Mouse (Mus musculus) liver, embryonic 15.5 days (tissue): ENCODE measurements around the gene A930018P22Rik. TPM values are rescaled to one million over a fixed set of nuclear protein-coding genes. Genes with fewer than 3 reads are reported as not detected.

ENCODE experiments used
- ATAC-seq: fragments of 200-750 bp; cut with Nextera tagmentation; 2 replicates; pipeline ENCODE4 v1.8.0; 2017; ENCODE audit warnings: moderate number of reproducible peaks, mild to moderate bottlenecking, moderate library complexity; ENCODE audit not compliant: insufficient read depth
- H3K27ac ChIP-seq: fragments of 300-500 bp; sonication (generic); replicated peaks from 2 replicates; pipeline ENCODE4 v1.5.1; 2015; ENCODE audit warnings: mild to moderate bottlenecking, inconsistent platforms
- H3K27me3 ChIP-seq: fragments of 300-500 bp; sonication (generic); 2 replicates; pipeline ENCODE4 v1.6.1; 2015; ENCODE audit warnings: mild to moderate bottlenecking, inconsistent platforms
- H3K36me3 ChIP-seq: fragments of 300-500 bp; sonication (generic); replicated peaks from 2 replicates; pipeline ENCODE4 v1.6.1; 2015; ENCODE audit warnings: moderate library complexity, mild to moderate bottlenecking, inconsistent platforms
- H3K4me1 ChIP-seq: fragments of 300-500 bp; sonication (generic); replicated peaks from 2 replicates; pipeline ENCODE4 v1.6.1; 2015; ENCODE audit warnings: inconsistent platforms
- H3K4me2 ChIP-seq: fragments of 300-500 bp; sonication (generic); 2 replicates; pipeline ENCODE4 v1.6.1; 2015; ENCODE audit warnings: moderate library complexity, mild to moderate bottlenecking, inconsistent platforms
- H3K4me3 ChIP-seq: fragments of 300-500 bp; sonication (generic); replicated peaks from 2 replicates; pipeline ENCODE4 v1.5.1; 2015; ENCODE audit warnings: mild to moderate bottlenecking, inconsistent platforms
- H3K9ac ChIP-seq: fragments of 300-500 bp; sonication (generic); 2 replicates; pipeline ENCODE4 v1.6.1; 2015; ENCODE audit warnings: moderate library complexity, mild to moderate bottlenecking, inconsistent platforms
- H3K9me3 ChIP-seq: fragments of 300-500 bp; sonication (generic); replicated peaks from 2 replicates; pipeline ENCODE4 v1.6.1; 2016; ENCODE audit warnings: inconsistent platforms
- WGBS: fragments of 180-500 bp; shearing (Covaris S2); methylation state at CpG from one replicate; pipeline ENCODE4 v1.1.7; 2015; ENCODE audit warnings: mixed read lengths; ENCODE audit not compliant: insufficient replicate concordance; 5-methylcytosine and 5-hydroxymethylcytosine counted together
- polyA plus RNA-seq: library from polyadenylated mRNA; unstranded; fragments of >200 nt; fragmentation: Nextera tagmentation; extraction: Ambion mirVana; gene quantifications from 2 replicates; pipeline ENCODE4 v1.2.1, GENCODE M21; 2015

The A930018P22Rik gene
- polyA plus RNA-seq, 1 experiment from 2014 or later, result 0.36 TPM

- Histone ChIP-seq H3K4me1 (peaks cover 59% of the 10 kb centered on the region), H3K36me3 (peaks cover 16% of the 10 kb centered on the region), H3K4me3 (no peak overlapping the region), H3K27me3 (no peaks in the 10 kb centered on the region), H3K9ac (no peak overlapping the region), H3K4me2 (no peak overlapping the region), H3K27ac (peak overlapping the region; percentile 99; the same call in 1 of the 2 replicates), H3K9me3 (no peaks in the 10 kb centered on the region)
- 85% methylated on average over 1 of the region's 1 CpGs for WGBS
- ATAC-seq, result no peak
Measured at GRCm38 (mm10) chr2:104119097-104119496, 3.5 kb upstream of the A930018P22Rik start.

- no peak overlapping the region for H3K4me3 ChIP-seq
- ATAC-seq, result no peak
- H3K27me3 ChIP-seq, result peaks cover 9% of the 10 kb centered on the region
- H3K9ac ChIP-seq, result 0 out of 2 replicates have a peak overlapping the region, but pooled peaks have one; percentile 9
- no peak overlapping the region for H3K4me2 ChIP-seq
- 74% methylated on average over 6 of the region's 6 CpGs for WGBS
- H3K4me1 ChIP-seq, result peaks cover 66% of the 10 kb centered on the region
- H3K9me3 ChIP-seq, result no peaks in the 10 kb centered on the region
- peaks cover 7% of the 10 kb centered on the region for H3K36me3 ChIP-seq
- peak overlapping the region; percentile 99 for H3K27ac ChIP-seq
Measured at GRCm38 (mm10) chr2:104120312-104120711, 2.3 kb upstream of the A930018P22Rik start.

- Histone ChIP-seq H3K27ac (peak overlapping the region; percentile 99), H3K27me3 (peaks cover 23% of the 10 kb centered on the region), H3K9ac (peak overlapping the region; percentile 97), H3K9me3 (no peaks in the 10 kb centered on the region), H3K36me3 (peaks cover 4% of the 10 kb centered on the region), H3K4me3 (peak overlapping the region; percentile 77), H3K4me1 (peaks cover 63% of the 10 kb centered on the region), H3K4me2 (peak overlapping the region; percentile 94)
- ATAC-seq, result peak; percentile 71
- 29% methylated on average over 8 of the region's 8 CpGs for WGBS
Measured at GRCm38 (mm10) chr2:104121681-104122504, 676 bp upstream of the A930018P22Rik start.

- H3K9me3 ChIP-seq, result no peaks in the 10 kb centered on the region
- 0 out of 2 replicates have a peak, but pooled peaks cover 4% of the 10 kb centered on the region for H3K36me3 ChIP-seq
- ATAC-seq, result peak; percentile 39
- peaks cover 37% of the 10 kb centered on the region for H3K27me3 ChIP-seq
- peak overlapping the region; percentile 94 for H3K4me2 ChIP-seq
- peak overlapping the region; percentile 77 for H3K4me3 ChIP-seq
- H3K4me1 ChIP-seq, result peaks cover 61% of the 10 kb centered on the region
- peak overlapping the region; percentile 99 for H3K27ac ChIP-seq
- 20% methylated on average over 3 of the region's 3 CpGs for WGBS
- H3K9ac ChIP-seq, result peak overlapping the region; percentile 97
Measured at GRCm38 (mm10) chr2:104123540-104123939, 971 bp downstream of the A930018P22Rik start.

DNA sequence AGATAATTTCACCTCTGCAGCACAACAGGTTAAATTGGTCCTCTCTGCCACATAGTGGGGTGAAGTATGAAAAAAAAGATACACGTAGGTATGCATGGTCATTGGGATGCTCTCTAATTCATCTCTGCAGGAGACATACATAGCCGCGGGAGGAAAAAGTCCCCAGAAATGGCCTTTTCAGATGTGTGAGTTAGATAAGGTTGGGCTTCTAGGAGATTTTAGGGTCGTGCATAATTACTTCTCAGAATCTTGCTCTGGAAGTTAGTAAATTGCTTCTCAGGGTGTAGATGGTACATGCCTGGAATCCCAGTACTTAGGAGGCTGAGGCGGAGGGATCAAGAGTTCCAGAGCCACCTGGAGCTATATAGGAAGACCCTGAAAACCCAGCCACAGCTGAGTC is 1.5 kb downstream of the A930018P22Rik start:
- no peaks in the 10 kb centered on the region for H3K9me3 ChIP-seq
- H3K27me3 ChIP-seq, result peaks cover 42% of the 10 kb centered on the region
- no peak for ATAC-seq
- H3K4me2 ChIP-seq, result peak overlapping the region; percentile 94
- 41% methylated on average over 5 of the region's 5 CpGs for WGBS
- H3K4me1 ChIP-seq, result peaks cover 61% of the 10 kb centered on the region
- H3K4me3 ChIP-seq, result peak overlapping the region; percentile 77; the same call in 1 of the 2 replicates
- peak overlapping the region; percentile 97; the same call in 1 of the 2 replicates for H3K9ac ChIP-seq
- H3K36me3 ChIP-seq, result no peaks in the 10 kb centered on the region
- peak overlapping the region; percentile 99 for H3K27ac ChIP-seq

DNA sequence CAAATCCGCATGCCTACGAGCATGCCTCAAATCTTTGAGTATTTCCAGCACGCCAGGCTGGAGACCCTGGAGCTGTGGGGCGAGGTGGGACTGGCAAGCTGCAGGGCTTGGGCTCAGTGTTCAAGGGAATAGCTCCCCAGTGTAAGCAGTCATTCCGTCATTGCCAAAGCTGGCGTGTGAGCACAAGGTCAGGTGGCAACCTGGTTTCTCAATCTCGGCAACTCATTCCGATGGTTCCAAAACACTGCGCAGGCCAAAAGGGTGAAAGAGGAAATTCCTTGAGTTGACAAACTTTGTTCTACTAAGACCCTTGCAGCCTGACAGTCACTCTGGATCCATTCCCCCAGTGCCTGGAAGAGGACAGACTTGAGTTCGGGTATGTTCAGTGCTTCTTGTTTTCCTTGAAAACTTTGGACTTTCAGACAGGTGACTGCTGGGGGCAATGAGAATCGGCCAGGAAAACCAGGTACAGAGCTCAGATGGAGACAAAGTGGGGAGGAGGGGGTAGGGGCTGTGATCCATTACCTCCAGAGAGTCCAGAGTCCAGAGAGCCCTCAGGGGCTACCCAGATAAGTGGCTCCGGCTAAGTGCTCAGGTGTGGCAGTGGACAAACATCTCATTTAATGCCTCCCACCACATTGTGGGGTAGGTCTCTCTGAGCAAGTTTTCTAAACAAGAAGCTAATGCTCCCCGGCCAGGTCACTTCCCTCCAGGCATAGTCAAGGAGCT is 6.4 kb downstream of the A930018P22Rik start:
- H3K4me2 ChIP-seq, result peak overlapping the region; percentile 64
- H3K4me1 ChIP-seq, result peaks cover 47% of the 10 kb centered on the region
- no peaks in the 10 kb centered on the region for H3K36me3 ChIP-seq
- no peak overlapping the region for H3K9ac ChIP-seq
- H3K4me3 ChIP-seq, result no peak overlapping the region
- no peak for ATAC-seq
- H3K9me3 ChIP-seq, result no peaks in the 10 kb centered on the region
- 70% methylated on average over 13 of the region's 13 CpGs for WGBS
- peaks cover 42% of the 10 kb centered on the region for H3K27me3 ChIP-seq
- peak overlapping the region; percentile 92; the same call in 1 of the 2 replicates for H3K27ac ChIP-seq

DNA sequence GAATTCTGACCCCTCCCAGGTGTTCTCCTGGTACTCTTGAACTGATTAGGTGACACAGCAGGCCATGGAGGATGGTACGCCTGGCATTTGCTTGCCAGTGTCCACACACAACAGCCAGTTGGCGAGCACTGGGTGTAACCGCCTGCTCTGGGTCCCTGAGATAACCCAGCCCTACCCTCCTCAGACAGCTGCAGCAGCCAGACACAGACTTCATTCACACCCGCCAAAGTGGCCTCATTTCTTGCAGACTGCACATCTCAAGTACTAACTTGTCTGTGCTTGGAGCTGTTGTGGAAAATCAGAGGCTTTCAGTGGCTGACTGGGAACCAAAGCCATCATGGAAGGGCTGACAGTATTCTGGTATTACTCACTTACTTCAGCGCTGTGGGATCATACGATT is 7.6 kb downstream of the A930018P22Rik start:
- Histone ChIP-seq H3K4me2 (peak overlapping the region; percentile 64), H3K4me3 (peak overlapping the region; percentile 17), H3K9ac (peak overlapping the region; percentile 29), H3K4me1 (peaks cover 39% of the 10 kb centered on the region), H3K27me3 (peaks cover 34% of the 10 kb centered on the region), H3K27ac (peak overlapping the region; percentile 92), H3K36me3 (no peaks in the 10 kb centered on the region), H3K9me3 (no peaks in the 10 kb centered on the region)
- 29% methylated on average over 6 of the region's 6 CpGs for WGBS
- ATAC-seq, result peak; percentile 99

DNA sequence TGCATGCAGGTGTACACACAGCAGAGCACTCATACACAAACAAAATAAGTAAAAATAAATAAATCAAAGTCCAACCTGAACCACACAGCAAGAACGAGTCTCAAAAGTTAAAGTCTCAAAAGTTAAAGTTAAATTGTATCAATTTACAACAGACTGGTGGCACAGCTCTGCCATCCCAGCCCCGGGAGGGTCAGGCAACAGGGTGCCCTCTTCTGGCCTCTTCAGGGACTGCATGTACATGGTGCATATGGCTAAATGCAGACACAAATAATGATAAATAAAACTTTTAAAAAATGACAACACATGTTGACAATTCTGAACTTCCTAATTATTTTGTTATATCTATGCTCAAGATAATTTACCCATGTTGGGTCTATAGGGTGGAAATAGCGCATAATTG is 8.4 kb downstream of the A930018P22Rik start:
- Histone ChIP-seq H3K27me3 (peaks cover 30% of the 10 kb centered on the region), H3K9ac (peak overlapping the region; percentile 29; the same call in 1 of the 2 replicates), H3K4me3 (no peak overlapping the region), H3K4me1 (peaks cover 39% of the 10 kb centered on the region), H3K27ac (peak overlapping the region; percentile 92), H3K4me2 (peak overlapping the region; percentile 64; the same call in 1 of the 2 replicates), H3K9me3 (no peaks in the 10 kb centered on the region), H3K36me3 (no peaks in the 10 kb centered on the region)
- WGBS, result 42% methylated on average over 3 of the region's 3 CpGs
- ATAC-seq, result no peak

DNA sequence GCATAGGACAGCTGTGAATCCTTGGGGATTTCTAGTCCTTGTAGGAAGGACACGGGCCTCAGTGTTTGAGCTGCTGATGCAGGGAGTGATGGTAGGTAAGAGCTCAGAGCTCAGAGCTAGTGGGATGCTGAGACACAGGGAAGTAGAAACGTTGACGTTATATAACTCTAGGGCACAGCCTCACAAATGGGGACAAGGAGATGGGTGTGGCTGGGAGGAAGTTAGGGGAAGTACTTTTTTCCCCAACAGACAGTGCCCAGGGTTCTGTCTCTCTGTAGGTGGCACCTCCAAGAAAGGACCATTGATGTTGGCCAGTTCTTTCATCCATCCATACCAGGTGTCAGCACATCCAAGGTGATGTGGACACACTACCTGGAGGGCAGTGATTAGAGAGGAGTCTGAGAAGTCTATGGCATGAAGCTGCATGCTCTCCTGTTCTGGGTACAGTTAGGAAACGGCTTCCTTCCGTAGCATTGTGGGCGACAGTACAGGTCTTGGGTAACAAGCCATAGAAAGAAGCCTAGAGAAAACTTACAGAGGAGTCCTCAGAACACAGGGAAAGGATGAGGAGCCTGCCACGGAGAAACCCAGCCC is 9.8 kb downstream of the A930018P22Rik start:
- peaks cover 39% of the 10 kb centered on the region for H3K4me1 ChIP-seq
- no peak for ATAC-seq
- peaks cover 22% of the 10 kb centered on the region for H3K27me3 ChIP-seq
- H3K4me3 ChIP-seq, result no peak overlapping the region
- 43% methylated on average over 7 of the region's 7 CpGs for WGBS
- no peaks in the 10 kb centered on the region for H3K36me3 ChIP-seq
- no peak overlapping the region for H3K9ac ChIP-seq
- no peaks in the 10 kb centered on the region for H3K9me3 ChIP-seq
- 0 out of 2 replicates have a peak overlapping the region, but pooled peaks have one; percentile 1 for H3K27ac ChIP-seq
- H3K4me2 ChIP-seq, result no peak overlapping the region

- Histone ChIP-seq H3K4me3 (no peak overlapping the region), H3K27me3 (peaks cover 16% of the 10 kb centered on the region), H3K27ac (0 out of 2 replicates have a peak overlapping the region, but pooled peaks have one; percentile 1), H3K36me3 (no peaks in the 10 kb centered on the region), H3K4me1 (peaks cover 39% of the 10 kb centered on the region), H3K4me2 (no peak overlapping the region), H3K9me3 (no peaks in the 10 kb centered on the region), H3K9ac (no peak overlapping the region)
- 38% methylated on average over 11 of the region's 12 CpGs for WGBS
- ATAC-seq, result no peak
Measured at GRCm38 (mm10) chr2:104133042-104133810, 10.7 kb downstream of the A930018P22Rik start.
